Mouse (Mus musculus): Measurements from ENCODE around the gene Gba. TPM values are rescaled to one million over a fixed set of nuclear protein-coding genes. Genes with fewer than 3 reads are reported as not detected.

The Gba gene
- polyA plus RNA-seq, 1 experiment from 2014 or later: 34.0 TPM

DNA sequence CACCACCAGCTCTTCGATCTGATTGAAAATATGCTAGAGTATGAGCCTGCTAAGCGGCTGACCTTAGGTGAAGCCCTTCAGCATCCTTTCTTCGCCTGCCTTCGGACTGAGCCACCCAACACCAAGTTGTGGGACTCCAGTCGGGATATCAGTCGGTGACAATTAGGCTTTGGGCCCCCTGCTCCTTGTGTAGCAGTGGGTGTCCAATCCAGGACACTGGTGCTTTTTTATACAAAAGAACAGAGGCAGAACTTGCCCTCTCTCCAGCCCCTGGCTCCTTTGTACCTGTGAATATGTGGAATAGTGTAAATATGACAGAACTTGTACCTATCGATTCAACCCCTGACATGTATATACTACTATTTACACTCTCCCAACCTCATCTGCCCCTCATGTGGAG lies 26.3 kb upstream of the Gba start:
- ATAC-seq (ENCODE audit: insufficient number of reproducible peaks, insufficient read depth, low FRiP score, low read depth): no peak
- H3K9me3 ChIP-seq (ENCODE audit: control insufficient read depth, low read length): no peaks in the 10 kb centered on the region
- no peak overlapping the region for H3K9ac ChIP-seq (ENCODE audit: low read length)
- H3K4me3 ChIP-seq (ENCODE audit: control insufficient read depth in 1 of 2, insufficient read depth in 1 of 2, low read depth in 1 of 2, low read length in 2 of 2): no peak overlapping the region
- H3K27ac ChIP-seq (replicated peaks in 1 of 2; ENCODE audit: control insufficient read depth in 1 of 2, insufficient read depth in 1 of 2, low read depth in 2 of 2, low read length in 2 of 2): no peak overlapping the region
- no peak overlapping the region for H3K4me2 ChIP-seq (ENCODE audit: low read length)
- no peaks in the 10 kb centered on the region for H3K27me3 ChIP-seq (ENCODE audit: control insufficient read depth, insufficient read depth, low read length)
- H3K4me1 ChIP-seq (ENCODE audit: control insufficient read depth in 2 of 2, insufficient read depth in 2 of 2, low read length in 2 of 2): peaks cover 2 to 7% of the 10 kb centered on the region in 2 experiments; a peak in 2 of 4 replicates
- H3K36me3 ChIP-seq (ENCODE audit: control insufficient read depth, insufficient read depth, low read length): peaks cover 78% of the 10 kb centered on the region
- WGBS: 79% methylated on average over 7 of the region's 7 CpGs

DNA sequence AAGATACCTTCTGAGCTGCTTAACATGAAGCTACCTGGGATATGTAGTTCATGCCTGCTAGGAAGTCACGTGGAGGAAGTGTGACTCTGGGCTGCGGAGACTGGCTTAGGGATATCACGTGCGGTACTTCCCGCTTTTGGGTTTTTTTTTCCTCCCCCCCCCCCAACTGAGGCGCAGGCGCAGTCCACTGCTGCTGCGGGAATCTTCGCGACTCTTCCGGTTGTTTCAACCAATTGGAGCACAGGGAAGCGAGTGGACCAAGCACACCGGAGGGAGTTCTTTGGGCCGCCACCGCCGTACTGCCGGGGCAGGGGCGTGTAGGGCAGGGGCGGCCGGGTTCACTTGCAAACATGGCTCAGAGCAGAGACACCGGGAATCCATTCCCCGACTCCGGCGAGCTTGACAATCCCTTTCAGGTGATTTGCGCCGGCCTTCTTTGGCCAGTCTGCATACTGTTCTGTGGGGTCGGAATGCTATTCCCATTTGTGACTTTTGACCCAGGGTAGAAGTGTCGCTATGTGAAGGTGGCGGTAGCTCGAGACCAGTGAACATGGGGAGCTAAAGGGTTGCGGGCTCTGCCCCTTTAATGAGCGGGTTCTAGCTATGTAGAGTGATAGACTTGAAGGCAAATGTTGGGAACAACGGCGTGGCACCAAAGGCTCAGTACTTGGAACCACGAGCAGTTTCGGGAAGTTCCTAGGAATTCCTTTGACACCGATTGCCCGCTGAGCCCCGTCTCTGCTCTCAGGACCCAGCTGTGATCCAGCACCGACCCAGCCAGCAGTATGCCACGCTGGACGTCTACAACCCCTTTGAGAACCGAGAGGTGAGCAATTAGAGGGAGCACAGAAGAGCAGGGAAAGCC lies 25.3 kb upstream of the Gba start, which contains the start of gene Scamp3:
TSS of gene Scamp3 (plus strand) at position 232 of the 865 bp plus-strand sequence.
- WGBS: under 1% methylated on average over 43 of the region's 43 CpGs
- peak within 1 kb of the TSS; percentile 81 for H3K9ac ChIP-seq (ENCODE audit: low read length)
- H3K27me3 ChIP-seq (ENCODE audit: control insufficient read depth, insufficient read depth, low read length): no peaks in the 10 kb centered on the region
- peak within 1 kb of the TSS; percentile 71 to 81 for H3K27ac ChIP-seq (replicated peaks in 1 of 2; ENCODE audit: control insufficient read depth in 1 of 2, insufficient read depth in 1 of 2, low read depth in 2 of 2, low read length in 2 of 2)
- H3K4me2 ChIP-seq (ENCODE audit: low read length): peak within 1 kb of the TSS; percentile 86
- H3K4me1 ChIP-seq (ENCODE audit: control insufficient read depth in 2 of 2, insufficient read depth in 2 of 2, low read length in 2 of 2): peaks cover 2 to 7% of the 10 kb centered on the region in 2 experiments; a peak in 2 of 4 replicates
- peak; percentile 92 for ATAC-seq (ENCODE audit: insufficient number of reproducible peaks, insufficient read depth, low FRiP score, low read depth)
- peak within 1 kb of the TSS; percentile 64 to 95 for H3K4me3 ChIP-seq (ENCODE audit: control insufficient read depth in 1 of 2, insufficient read depth in 1 of 2, low read depth in 1 of 2, low read length in 2 of 2)
- peaks cover 78% of the 10 kb centered on the region for H3K36me3 ChIP-seq (ENCODE audit: control insufficient read depth, insufficient read depth, low read length)
- H3K9me3 ChIP-seq (ENCODE audit: control insufficient read depth, low read length): no peaks in the 10 kb centered on the region

DNA sequence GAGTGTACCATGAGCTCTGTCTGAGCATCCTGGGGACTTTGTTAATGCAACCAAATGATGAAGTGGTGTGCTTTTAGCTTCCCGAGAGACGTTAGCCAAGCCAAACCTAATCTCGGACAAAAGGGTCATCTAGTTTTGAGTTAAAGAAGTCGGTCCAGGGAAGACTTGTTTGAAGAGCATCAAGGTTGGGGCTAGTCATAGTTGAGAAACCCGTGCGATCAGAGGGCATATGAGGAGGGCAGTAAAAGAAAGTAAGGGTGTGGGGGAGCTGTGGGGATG lies 24.7 kb upstream of the Gba start:
- no peak for ATAC-seq (ENCODE audit: insufficient number of reproducible peaks, insufficient read depth, low FRiP score, low read depth)
- Histone ChIP-seq H3K9ac (ENCODE audit: low read length) (peak overlapping the region; percentile 81), H3K4me3 (ENCODE audit: control insufficient read depth in 1 of 2, insufficient read depth in 1 of 2, low read depth in 1 of 2, low read length in 2 of 2) (peak overlapping the region; percentile 64 to 95), H3K9me3 (ENCODE audit: control insufficient read depth, low read length) (no peaks in the 10 kb centered on the region), H3K27ac (replicated peaks in 1 of 2; ENCODE audit: control insufficient read depth in 1 of 2, insufficient read depth in 1 of 2, low read depth in 2 of 2, low read length in 2 of 2) (peak overlapping the region; percentile 71 to 81), H3K4me1 (ENCODE audit: control insufficient read depth in 2 of 2, insufficient read depth in 2 of 2, low read length in 2 of 2) (peaks cover 4 to 11% of the 10 kb centered on the region in 2 experiments), H3K4me2 (ENCODE audit: low read length) (peak overlapping the region; percentile 86), H3K36me3 (ENCODE audit: control insufficient read depth, insufficient read depth, low read length) (peaks cover 75% of the 10 kb centered on the region), H3K27me3 (ENCODE audit: control insufficient read depth, insufficient read depth, low read length) (no peaks in the 10 kb centered on the region)
- WGBS: 5% methylated on average over 6 of the region's 6 CpGs

DNA sequence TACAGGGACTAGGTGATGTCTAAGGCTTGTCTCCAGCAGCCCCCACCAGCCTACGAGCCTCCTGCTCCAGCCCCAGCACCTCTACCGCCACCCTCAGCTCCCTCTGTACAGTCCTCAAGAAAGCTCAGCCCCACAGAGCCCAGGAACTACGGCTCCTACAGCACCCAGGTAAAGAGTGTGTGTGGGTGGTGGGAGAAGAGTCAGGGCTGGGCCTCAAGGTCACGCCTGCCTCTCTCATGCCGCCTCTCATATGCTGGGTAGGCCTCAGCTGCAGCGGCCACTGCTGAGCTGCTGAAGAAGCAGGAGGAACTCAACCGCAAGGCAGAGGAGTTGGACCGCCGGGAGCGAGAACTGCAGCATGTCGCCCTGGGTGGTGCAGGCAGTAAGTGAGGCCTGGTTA lies 23.7 kb upstream of the Gba start:
- Histone ChIP-seq H3K4me1 (ENCODE audit: control insufficient read depth in 2 of 2, insufficient read depth in 2 of 2, low read length in 2 of 2) (peaks cover 11 to 17% of the 10 kb centered on the region in 2 experiments), H3K9me3 (ENCODE audit: control insufficient read depth, low read length) (no peaks in the 10 kb centered on the region), H3K9ac (ENCODE audit: low read length) (no peak overlapping the region), H3K4me3 (ENCODE audit: control insufficient read depth in 1 of 2, insufficient read depth in 1 of 2, low read depth in 1 of 2, low read length in 2 of 2) (no peak overlapping the region), H3K4me2 (ENCODE audit: low read length) (no peak overlapping the region), H3K36me3 (ENCODE audit: control insufficient read depth, insufficient read depth, low read length) (peaks cover 65% of the 10 kb centered on the region), H3K27me3 (ENCODE audit: control insufficient read depth, insufficient read depth, low read length) (no peaks in the 10 kb centered on the region), H3K27ac (replicated peaks in 1 of 2; ENCODE audit: control insufficient read depth in 1 of 2, insufficient read depth in 1 of 2, low read depth in 2 of 2, low read length in 2 of 2) (no peak overlapping the region)
- ATAC-seq (ENCODE audit: insufficient number of reproducible peaks, insufficient read depth, low FRiP score, low read depth): no peak
- 89% methylated on average over 11 of the region's 11 CpGs for WGBS

DNA sequence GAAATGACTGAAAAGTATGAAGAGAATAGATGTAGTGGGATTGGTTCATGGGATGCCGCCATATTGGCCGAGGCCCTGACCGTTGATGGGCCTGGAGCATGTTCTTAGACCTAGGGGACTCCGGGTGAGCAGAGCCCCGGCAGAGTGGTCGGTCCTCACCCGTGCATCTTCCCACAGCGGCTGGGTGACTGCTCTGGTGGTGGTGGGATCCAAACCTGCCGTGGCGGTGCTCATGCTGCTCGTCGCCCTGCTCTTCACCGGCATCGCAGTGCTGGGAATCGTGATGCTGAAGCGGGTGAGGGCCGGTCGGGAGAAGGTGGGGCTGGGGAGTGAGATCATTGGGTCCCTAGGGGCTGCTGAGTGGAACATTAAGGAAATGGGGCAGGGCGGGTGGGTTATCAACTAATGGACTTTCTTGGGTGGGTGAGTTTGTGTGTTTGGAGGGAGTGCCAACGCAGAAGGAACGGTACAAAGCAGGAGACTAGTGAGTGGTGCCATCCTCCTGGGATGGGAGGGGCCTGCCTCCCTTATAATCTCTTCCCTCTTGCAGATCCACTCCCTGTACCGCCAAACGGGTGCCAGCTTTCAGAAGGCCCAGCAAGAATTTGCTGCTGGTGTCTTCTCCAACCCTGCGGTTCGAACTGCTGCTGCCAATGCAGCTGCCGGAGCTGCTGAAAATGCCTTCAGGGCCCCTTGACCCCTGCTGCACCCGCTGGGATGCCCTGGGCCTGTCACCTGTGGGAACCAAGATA lies 20.8 kb upstream of the Gba start:
- Histone ChIP-seq H3K4me1 (ENCODE audit: control insufficient read depth in 2 of 2, insufficient read depth in 2 of 2, low read length in 2 of 2) (peaks cover 11 to 17% of the 10 kb centered on the region in 2 experiments), H3K9me3 (ENCODE audit: control insufficient read depth, low read length) (no peaks in the 10 kb centered on the region), H3K4me3 (ENCODE audit: control insufficient read depth in 1 of 2, insufficient read depth in 1 of 2, low read depth in 1 of 2, low read length in 2 of 2) (no peak overlapping the region), H3K9ac (ENCODE audit: low read length) (no peak overlapping the region), H3K36me3 (ENCODE audit: control insufficient read depth, insufficient read depth, low read length) (peaks cover 42% of the 10 kb centered on the region), H3K4me2 (ENCODE audit: low read length) (no peak overlapping the region), H3K27ac (replicated peaks in 1 of 2; ENCODE audit: control insufficient read depth in 1 of 2, insufficient read depth in 1 of 2, low read depth in 2 of 2, low read length in 2 of 2) (no peak overlapping the region), H3K27me3 (ENCODE audit: control insufficient read depth, insufficient read depth, low read length) (no peaks in the 10 kb centered on the region)
- 93% methylated on average over 27 of the region's 27 CpGs for WGBS
- no peak for ATAC-seq (ENCODE audit: insufficient number of reproducible peaks, insufficient read depth, low FRiP score, low read depth)

DNA sequence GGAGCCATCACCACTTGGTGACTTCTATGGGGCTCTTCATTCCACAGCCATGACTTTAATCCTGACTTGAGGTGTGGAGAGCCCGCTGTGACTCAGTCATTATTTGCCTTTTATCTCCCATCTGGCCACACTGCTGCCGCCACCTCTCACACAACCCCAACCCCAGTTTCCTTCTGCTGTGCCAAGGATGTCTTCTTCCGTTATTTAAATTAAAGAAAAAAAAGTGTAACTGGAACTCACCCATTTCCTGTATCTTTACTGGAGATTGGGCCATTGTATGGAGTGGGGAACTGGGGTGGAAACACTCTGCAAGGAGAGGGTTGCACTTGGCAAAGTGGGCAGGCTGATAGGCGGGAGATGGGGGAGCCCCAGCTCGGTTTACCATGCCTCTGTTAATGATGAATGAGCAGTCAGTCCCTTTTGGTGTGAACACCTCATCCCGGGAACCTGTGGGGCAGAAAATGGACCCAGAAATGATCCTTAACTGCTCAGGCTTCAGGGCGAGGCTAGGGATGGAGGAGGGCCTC lies 20.1 kb upstream of the Gba start:
- 43% methylated on average over 7 of the region's 7 CpGs for WGBS
- H3K27me3 ChIP-seq (ENCODE audit: control insufficient read depth, insufficient read depth, low read length): no peaks in the 10 kb centered on the region
- peak overlapping the region; percentile 81 for H3K9ac ChIP-seq (ENCODE audit: low read length)
- H3K4me2 ChIP-seq (ENCODE audit: low read length): peak overlapping the region; percentile 82
- H3K9me3 ChIP-seq (ENCODE audit: control insufficient read depth, low read length): no peaks in the 10 kb centered on the region
- H3K27ac ChIP-seq (replicated peaks in 1 of 2; ENCODE audit: control insufficient read depth in 1 of 2, insufficient read depth in 1 of 2, low read depth in 2 of 2, low read length in 2 of 2): no peak overlapping the region; a peak in 1 of 4 replicates
- H3K4me1 ChIP-seq (ENCODE audit: control insufficient read depth in 2 of 2, insufficient read depth in 2 of 2, low read length in 2 of 2): peaks cover 11 to 17% of the 10 kb centered on the region in 2 experiments
- peak overlapping the region in 1 of 2 experiments; percentile 48; a peak in 3 of 4 replicates for H3K4me3 ChIP-seq (ENCODE audit: control insufficient read depth in 1 of 2, insufficient read depth in 1 of 2, low read depth in 1 of 2, low read length in 2 of 2)
- ATAC-seq (ENCODE audit: insufficient number of reproducible peaks, insufficient read depth, low FRiP score, low read depth): no peak
- peaks cover 42% of the 10 kb centered on the region for H3K36me3 ChIP-seq (ENCODE audit: control insufficient read depth, insufficient read depth, low read length)

DNA sequence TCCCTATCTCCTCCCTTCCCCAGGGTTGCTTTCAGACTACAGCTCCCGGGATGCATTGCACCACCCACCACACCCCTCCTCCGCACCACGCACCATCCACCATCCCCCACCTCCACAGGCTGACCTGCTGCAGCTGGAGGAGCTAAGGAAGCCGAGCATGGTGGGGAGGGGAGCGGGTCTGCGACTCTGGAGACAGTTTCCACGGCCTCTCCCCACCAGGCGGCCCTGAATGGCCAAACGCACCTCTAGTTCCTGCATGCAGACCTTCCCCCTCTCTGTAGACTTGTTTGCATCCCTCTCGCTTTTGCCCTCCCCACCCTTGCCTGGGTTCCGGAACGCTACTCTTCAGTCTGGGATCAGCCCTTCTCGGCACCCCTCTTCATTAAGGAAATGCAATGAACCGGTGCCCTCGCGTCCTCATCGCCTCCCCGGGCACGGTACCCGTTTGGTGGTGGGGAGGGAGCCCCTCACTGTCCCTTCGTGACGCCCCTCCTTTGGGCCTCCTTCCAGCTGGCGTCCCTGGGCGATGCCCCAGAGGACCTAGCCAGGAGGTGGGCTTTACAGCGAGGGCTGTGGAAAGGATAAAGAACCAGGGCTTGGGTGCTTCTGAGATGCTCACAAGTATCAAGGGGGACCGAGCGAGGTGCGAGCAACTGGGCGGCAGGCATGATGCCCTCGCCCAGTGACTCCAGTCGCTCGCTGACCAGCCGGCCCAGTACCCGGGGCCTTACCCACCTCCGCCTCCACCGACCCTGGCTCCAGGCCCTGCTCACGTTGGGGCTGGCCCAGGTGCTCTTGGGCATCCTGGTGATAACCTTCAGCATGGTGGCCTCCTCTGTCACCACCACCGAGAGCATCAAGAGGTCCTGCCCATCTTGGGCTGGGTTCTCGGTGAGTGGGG lies 19.4 kb upstream of the Gba start, which contains the start of gene Fam189b:
TSS of gene Fam189b (plus strand) at position 86 of the 901 bp plus-strand sequence.
- H3K4me2 ChIP-seq (ENCODE audit: low read length): peak within 1 kb of the TSS; percentile 82
- 6% methylated on average over 39 of the region's 39 CpGs for WGBS

More for the DNA sequence above, 19.4 kb upstream of the Gba start, which contains the start of gene Fam189b:
- peaks cover 48% of the 10 kb centered on the region for H3K36me3 ChIP-seq (ENCODE audit: control insufficient read depth, insufficient read depth, low read length)
- H3K9me3 ChIP-seq (ENCODE audit: control insufficient read depth, low read length): no peaks in the 10 kb centered on the region
- H3K4me1 ChIP-seq (ENCODE audit: control insufficient read depth in 2 of 2, insufficient read depth in 2 of 2, low read length in 2 of 2): peaks cover 9 to 15% of the 10 kb centered on the region in 2 experiments
- ATAC-seq (ENCODE audit: insufficient number of reproducible peaks, insufficient read depth, low FRiP score, low read depth): peak; percentile 89
- H3K4me3 ChIP-seq (ENCODE audit: control insufficient read depth in 1 of 2, insufficient read depth in 1 of 2, low read depth in 1 of 2, low read length in 2 of 2): peak within 1 kb of the TSS; percentile 48 to 79
- peak within 1 kb of the TSS; percentile 81 for H3K9ac ChIP-seq (ENCODE audit: low read length)
- H3K27ac ChIP-seq (replicated peaks in 1 of 2; ENCODE audit: control insufficient read depth in 1 of 2, insufficient read depth in 1 of 2, low read depth in 2 of 2, low read length in 2 of 2): peak within 1 kb of the TSS; percentile 41 to 53; a peak in 3 of 4 replicates
- no peaks in the 10 kb centered on the region for H3K27me3 ChIP-seq (ENCODE audit: control insufficient read depth, insufficient read depth, low read length)
